Mouse (Mus musculus): Measurements from ENCODE around the gene Gm42791. TPM values are rescaled to one million over a fixed set of nuclear protein-coding genes. Genes with fewer than 3 reads are reported as not detected.
A peak's percentile ranks its signal among the peaks of the same experiment; 100 is the strongest.

The Gm42791 gene
- polyA plus RNA-seq, 1 experiment from 2014 or later = 0.42 TPM

DNA sequence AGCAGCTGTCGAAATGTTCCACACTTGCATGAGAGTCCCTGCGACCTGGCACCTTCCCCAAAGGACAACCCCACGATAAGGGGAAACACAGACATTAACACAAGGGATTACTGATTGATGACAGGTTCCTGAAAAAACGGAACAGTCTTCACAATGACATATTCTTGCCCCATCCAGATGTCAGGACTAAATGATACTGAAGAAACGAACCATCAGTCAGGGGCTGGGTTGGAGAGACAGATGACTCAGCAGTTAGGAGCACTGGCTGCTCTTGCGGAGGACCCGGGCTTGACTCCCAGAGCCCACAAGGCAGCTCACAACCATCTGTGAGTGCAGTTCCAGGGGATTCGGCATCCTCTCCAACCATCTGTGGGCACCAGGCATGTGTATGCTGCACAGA is 132.8 kb downstream of the Gm42791 start:
- H3K27me3 ChIP-seq (ENCODE audit: insufficient read depth, low read length) = no peaks in the 10 kb centered on the region
- no peak for DNase-seq
- H3K4me3 ChIP-seq (ENCODE audit: low read depth, low read length) = no peak overlapping the region
- no peak for ATAC-seq
- WGBS (ENCODE audit: insufficient replicate concordance) = 38% methylated on average over 8 of the region's 8 CpGs
- no peaks in the 10 kb centered on the region for H3K4me1 ChIP-seq (ENCODE audit: insufficient read depth)
- H3K36me3 ChIP-seq (replicated peaks; ENCODE audit: insufficient read depth, low read length) = no peaks in the 10 kb centered on the region
- H3K4me2 ChIP-seq (ENCODE audit: low read depth, low read length) = no peak overlapping the region
- no peak for TF ChIP-seq EP300 (IDR thresholded peaks at IDR 0.05; ENCODE audit: low read depth)
- TF ChIP-seq CTCF (IDR thresholded peaks at IDR 0.05; ENCODE audit: low read depth) = no peak
- no peak overlapping the region for H3K27ac ChIP-seq (ENCODE audit: low read depth)
- H3K9ac ChIP-seq (replicated peaks) = no peak overlapping the region
- no peaks in the 10 kb centered on the region for H3K9me3 ChIP-seq (ENCODE audit: low read length)

DNA sequence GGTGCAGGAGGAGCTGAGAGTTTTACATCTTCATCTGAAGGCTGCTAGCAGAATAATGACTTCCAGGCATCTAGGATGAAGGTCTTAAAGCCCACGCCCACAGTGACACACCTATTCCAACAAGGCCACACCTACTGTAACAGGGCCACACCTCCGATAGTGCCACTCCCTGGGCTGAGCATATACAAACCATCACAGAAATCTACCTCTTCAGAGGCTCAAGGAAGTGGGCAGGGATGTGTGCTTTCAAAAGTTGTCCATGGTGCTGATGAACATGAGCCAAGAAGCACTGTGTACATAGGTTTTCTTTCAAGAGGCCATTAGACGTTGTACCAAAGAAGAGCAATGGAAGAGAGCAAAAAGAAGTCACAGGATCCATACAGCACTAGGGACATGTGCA is 137.4 kb downstream of the Gm42791 start:
- TF ChIP-seq EP300 (IDR thresholded peaks at IDR 0.05; ENCODE audit: low read depth) = no peak
- TF ChIP-seq CTCF (IDR thresholded peaks at IDR 0.05; ENCODE audit: low read depth) = no peak
- Histone ChIP-seq H3K9ac (replicated peaks) (no peak overlapping the region), H3K4me2 (ENCODE audit: low read depth, low read length) (no peak overlapping the region), H3K4me3 (ENCODE audit: low read depth, low read length) (no peak overlapping the region), H3K27me3 (ENCODE audit: insufficient read depth, low read length) (no peaks in the 10 kb centered on the region), H3K9me3 (ENCODE audit: low read length) (no peaks in the 10 kb centered on the region), H3K27ac (ENCODE audit: low read depth) (no peak overlapping the region), H3K36me3 (replicated peaks; ENCODE audit: insufficient read depth, low read length) (no peaks in the 10 kb centered on the region), H3K4me1 (ENCODE audit: insufficient read depth) (peaks cover 6% of the 10 kb centered on the region; the same call in 1 of the 2 replicates)
- no peak for DNase-seq
- ATAC-seq = no peak
- 67% methylated on average over 3 of the region's 3 CpGs for WGBS (ENCODE audit: insufficient replicate concordance)

DNA sequence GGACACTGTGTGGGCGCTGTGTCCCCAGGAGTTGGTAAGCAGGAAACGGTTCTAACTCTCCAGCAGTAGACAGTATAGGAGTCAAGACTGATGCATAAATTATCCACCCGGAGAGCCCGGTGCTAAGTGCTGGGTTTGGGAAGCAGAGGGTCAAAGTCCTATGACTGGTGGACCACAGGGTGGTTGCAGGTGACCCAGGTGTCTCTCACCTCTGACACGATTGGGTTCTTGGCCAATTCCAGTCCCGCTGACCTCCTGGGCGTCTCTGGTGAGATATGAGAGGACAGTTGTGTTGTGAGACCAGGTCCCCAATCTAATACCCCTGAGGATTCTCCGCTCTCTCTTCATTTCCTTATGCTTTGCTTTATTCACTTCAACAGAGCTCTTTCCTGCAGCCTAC is 139.9 kb downstream of the Gm42791 start:
- no peaks in the 10 kb centered on the region for H3K27me3 ChIP-seq (ENCODE audit: insufficient read depth, low read length)
- H3K4me1 ChIP-seq (ENCODE audit: insufficient read depth) = peaks cover 6% of the 10 kb centered on the region; the same call in 1 of the 2 replicates
- ATAC-seq (peak; percentile 72), DNase-seq (peak; percentile 33)
- H3K4me2 ChIP-seq (ENCODE audit: low read depth, low read length) = no peak overlapping the region
- TF ChIP-seq EP300 (IDR thresholded peaks at IDR 0.05; ENCODE audit: low read depth) (no peak), CTCF (IDR thresholded peaks at IDR 0.05; ENCODE audit: low read depth) (no peak)
- H3K27ac ChIP-seq (ENCODE audit: low read depth) = no peak overlapping the region
- H3K9me3 ChIP-seq (ENCODE audit: low read length) = no peaks in the 10 kb centered on the region
- WGBS (ENCODE audit: insufficient replicate concordance) = 63% methylated on average over 8 of the region's 8 CpGs
- H3K9ac ChIP-seq (replicated peaks) = no peak overlapping the region
- H3K4me3 ChIP-seq (ENCODE audit: low read depth, low read length) = no peak overlapping the region
- no peaks in the 10 kb centered on the region for H3K36me3 ChIP-seq (replicated peaks; ENCODE audit: insufficient read depth, low read length)

DNA sequence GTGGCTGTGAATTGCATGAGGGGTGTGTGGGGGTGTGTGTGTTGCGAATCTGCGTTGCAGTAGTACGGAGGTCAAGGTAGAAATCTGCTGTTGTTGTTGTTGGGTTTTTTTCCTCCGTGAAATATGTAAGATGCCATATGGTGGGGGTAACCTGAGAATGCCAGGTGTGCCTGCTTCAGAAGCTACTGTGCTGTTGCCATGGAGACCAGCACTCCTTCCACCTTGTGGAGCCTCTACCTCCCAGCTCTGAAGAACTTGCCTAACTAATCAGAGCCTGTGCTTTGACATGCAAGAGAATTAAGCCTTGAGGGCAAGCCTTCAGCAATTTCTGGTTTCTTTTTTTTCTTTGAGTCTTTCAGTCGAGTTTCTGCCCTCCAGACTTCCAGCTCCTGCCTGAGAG is 140.8 kb downstream of the Gm42791 start:
- DNase-seq (no peak), ATAC-seq (no peak)
- no peaks in the 10 kb centered on the region for H3K27me3 ChIP-seq (ENCODE audit: insufficient read depth, low read length)
- no peak overlapping the region for H3K9ac ChIP-seq (replicated peaks)
- H3K27ac ChIP-seq (ENCODE audit: low read depth) = no peak overlapping the region
- H3K36me3 ChIP-seq (replicated peaks; ENCODE audit: insufficient read depth, low read length) = no peaks in the 10 kb centered on the region
- no peak overlapping the region for H3K4me2 ChIP-seq (ENCODE audit: low read depth, low read length)
- no peak overlapping the region for H3K4me3 ChIP-seq (ENCODE audit: low read depth, low read length)
- no peak for TF ChIP-seq CTCF (IDR thresholded peaks at IDR 0.05; ENCODE audit: low read depth)
- no peak for TF ChIP-seq EP300 (IDR thresholded peaks at IDR 0.05; ENCODE audit: low read depth)
- peaks cover 6% of the 10 kb centered on the region; the same call in 1 of the 2 replicates for H3K4me1 ChIP-seq (ENCODE audit: insufficient read depth)
- WGBS (ENCODE audit: insufficient replicate concordance) = 58% methylated on average over 5 of the region's 5 CpGs
- no peaks in the 10 kb centered on the region for H3K9me3 ChIP-seq (ENCODE audit: low read length)

DNA sequence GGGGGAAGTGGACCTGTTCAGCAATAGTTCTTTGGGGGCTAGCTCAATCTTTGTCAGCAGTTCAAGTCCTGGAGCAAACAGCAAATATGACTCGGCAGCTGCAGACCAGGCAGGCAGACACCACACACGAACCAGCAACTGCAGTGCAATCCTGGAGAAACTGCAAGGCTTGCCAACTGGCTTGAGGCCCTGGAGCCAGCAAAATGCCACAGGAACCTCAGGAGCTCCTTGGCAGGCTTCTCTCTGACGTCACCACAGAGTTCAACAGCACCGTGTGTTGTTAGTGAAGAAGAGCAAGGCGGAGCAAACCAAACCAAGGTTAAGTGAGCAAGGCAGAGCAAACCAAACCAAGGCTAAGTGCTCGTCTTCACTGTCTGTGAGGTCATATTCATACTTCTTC is 145.4 kb downstream of the Gm42791 start:
- Histone ChIP-seq H3K36me3 (replicated peaks; ENCODE audit: insufficient read depth, low read length) (no peaks in the 10 kb centered on the region), H3K4me2 (ENCODE audit: low read depth, low read length) (no peak overlapping the region), H3K9me3 (ENCODE audit: low read length) (no peaks in the 10 kb centered on the region), H3K27me3 (ENCODE audit: insufficient read depth, low read length) (no peaks in the 10 kb centered on the region), H3K27ac (ENCODE audit: low read depth) (no peak overlapping the region), H3K4me1 (ENCODE audit: insufficient read depth) (0 out of 2 replicates have a peak, but pooled peaks cover 3% of the 10 kb centered on the region), H3K4me3 (ENCODE audit: low read depth, low read length) (no peak overlapping the region), H3K9ac (replicated peaks) (no peak overlapping the region)
- TF ChIP-seq EP300 (IDR thresholded peaks at IDR 0.05; ENCODE audit: low read depth) (no peak), CTCF (IDR thresholded peaks at IDR 0.05; ENCODE audit: low read depth) (no peak)
- 81% methylated on average over 6 of the region's 6 CpGs for WGBS (ENCODE audit: insufficient replicate concordance)
- DNase-seq (no peak), ATAC-seq (no peak)

DNA sequence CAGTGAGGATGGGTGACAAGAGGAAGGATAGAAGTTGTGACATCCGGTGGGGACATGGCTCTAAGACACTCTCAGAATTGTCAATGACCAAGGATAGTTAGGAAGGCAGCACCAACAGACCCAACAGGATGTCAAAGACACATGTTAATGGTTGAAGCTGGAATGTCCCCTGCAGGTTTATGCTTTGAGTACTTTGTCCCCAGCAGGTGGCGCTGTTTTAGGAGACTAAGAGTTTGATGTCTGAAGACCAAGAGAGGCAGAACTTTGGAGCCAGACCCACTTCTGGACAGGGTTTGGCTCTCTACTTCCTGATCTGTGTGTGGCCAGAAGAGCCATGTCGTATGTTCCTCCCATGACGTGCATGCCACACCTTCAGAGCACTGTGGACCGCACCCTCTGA is 147.9 kb downstream of the Gm42791 start:
- TF ChIP-seq CTCF (IDR thresholded peaks at IDR 0.05; ENCODE audit: low read depth) = peak; percentile 40
- no peak for TF ChIP-seq EP300 (IDR thresholded peaks at IDR 0.05; ENCODE audit: low read depth)
- Histone ChIP-seq H3K9ac (replicated peaks) (no peak overlapping the region), H3K4me3 (ENCODE audit: low read depth, low read length) (no peak overlapping the region), H3K36me3 (replicated peaks; ENCODE audit: insufficient read depth, low read length) (no peaks in the 10 kb centered on the region), H3K4me2 (ENCODE audit: low read depth, low read length) (no peak overlapping the region), H3K27ac (ENCODE audit: low read depth) (no peak overlapping the region), H3K9me3 (ENCODE audit: low read length) (no peaks in the 10 kb centered on the region), H3K4me1 (ENCODE audit: insufficient read depth) (0 out of 2 replicates have a peak, but pooled peaks cover 3% of the 10 kb centered on the region), H3K27me3 (ENCODE audit: insufficient read depth, low read length) (no peaks in the 10 kb centered on the region)
- DNase-seq (peak; percentile 34), ATAC-seq (no peak)
- 95% methylated on average over 5 of the region's 5 CpGs for WGBS (ENCODE audit: insufficient replicate concordance)

Other genes starting within 250 kb of the Gm42791 start
- gene Katnal1, start 65.8 kb downstream of the Gm42791 start, polyA plus RNA-seq (2015; fragmentation: Nextera tagmentation; extraction: Ambion mirVana) = 4.3 and 4.8 TPM in 2 replicates
- 11.7 and 12.4 TPM in 2 replicates for gene Uspl1, start 189.2 kb upstream of the Gm42791 start, polyA plus RNA-seq (2015; fragmentation: Nextera tagmentation; extraction: Ambion mirVana)
- gene Hmgb1, start 189.3 kb upstream of the Gm42791 start, polyA plus RNA-seq (2015; fragmentation: Nextera tagmentation; extraction: Ambion mirVana) = 421 and 439 TPM in 2 replicates

All from liver, postnatal 0 days (tissue).